ENCODE assay signal across 23 mouse cellular contexts in genomic region chr17:67010136-67010535, GRCm38 (mm10).
DNase-seq lines count a peak whose midpoint lies in the region; ATAC-seq lines count a peak whose summit lies in the region.
"Had no signal": no experiment of that assay in that cellular context is flagged by ENCODE, and none has a peak within 500 bp of the region (broad histone marks: within the 10 kb centered on the region; RNA-seq: fewer than 3 reads in every experiment).

No protein-coding gene starts in this region.

- peak; percentile 77 for ATAC-seq in hindbrain, embryonic 13.5 days (ENCODE audit: low FRiP score)
- no peak for ATAC-seq in hindbrain, embryonic 12.5 days (ENCODE audit: low FRiP score)
- 0 out of 2 replicates have a peak, but pooled peaks have one; percentile 50 for ATAC-seq in neural tube, embryonic 11.5 days (ENCODE audit: insufficient read depth, low FRiP score, low TSS enrichment)
- no peak for ATAC-seq in intestine, embryonic 15.5 days
- ATAC-seq: intestine, postnatal 0 days; liver, embryonic 12.5 days had no signal

- intact Hi-C loops in heart, postnatal 25 days (cut with DNase I) = no loop called here

- WGBS in hindbrain, embryonic 13.5 days = 48% methylated on average over 4 of the region's 4 CpGs
- 62% methylated on average over 4 of the region's 4 CpGs for WGBS in hindbrain, embryonic 12.5 days
- WGBS in neural tube, embryonic 11.5 days = 59% methylated on average over 4 of the region's 4 CpGs
- WGBS in intestine, embryonic 15.5 days = 87% methylated on average over 4 of the region's 4 CpGs

- no peak overlapping the region for H3K4me2 ChIP-seq in hindbrain, embryonic 13.5 days
- no peak overlapping the region for H3K4me2 ChIP-seq in hindbrain, embryonic 12.5 days (replicated peaks)
- no peak overlapping the region for H3K4me2 ChIP-seq in neural tube, embryonic 11.5 days (ENCODE audit: low read depth)
- H3K4me2 ChIP-seq in intestine, embryonic 15.5 days (replicated peaks) = no peak overlapping the region
- H3K4me2 ChIP-seq: heart, embryonic 11.5 days; kidney, embryonic 15.5 days; limb, embryonic 12.5 days; liver, embryonic 12.5 days had no signal

- no peak overlapping the region for H3K9ac ChIP-seq in hindbrain, embryonic 13.5 days
- no peak overlapping the region for H3K9ac ChIP-seq in hindbrain, embryonic 12.5 days
- H3K9ac ChIP-seq in neural tube, embryonic 11.5 days (ENCODE audit: low read length) = no peak overlapping the region
- H3K9ac ChIP-seq in intestine, embryonic 15.5 days = no peak overlapping the region
- H3K9ac ChIP-seq: kidney, embryonic 15.5 days; limb, embryonic 12.5 days; liver, embryonic 12.5 days had no signal

- no peak overlapping the region for H3K4me3 ChIP-seq in hindbrain, embryonic 13.5 days
- no peak overlapping the region for H3K4me3 ChIP-seq in hindbrain, embryonic 12.5 days
- H3K4me3 ChIP-seq in neural tube, embryonic 11.5 days (ENCODE audit: low read depth, low read length) = no peak overlapping the region
- no peak overlapping the region for H3K4me3 ChIP-seq in intestine, embryonic 15.5 days (replicated peaks)
- H3K4me3 ChIP-seq: embryonic facial prominence, embryonic 10.5 days; kidney, embryonic 15.5 days; left cerebral cortex, adult 2 months; limb, embryonic 12.5 days; liver, embryonic 12.5 days had no signal

- DNase-seq in cerebellum, adult 9-10 months = peak; percentile 12
- no peak for DNase-seq in cerebellum, postnatal 25 days
- DNase-seq in neural tube, embryonic 11.5 days (ENCODE audit: low spot score) = no peak
- no peak for DNase-seq in neural tube, embryonic 10.5 days (ENCODE audit: extremely low spot score, low spot score)
- DNase-seq in heart, postnatal 25 days (ENCODE audit: low spot score) = no peak
- DNase-seq: adrenal gland, adult 2 months; gastrocnemius, postnatal 36 days; heart, postnatal 10 days; kidney, postnatal 4 days; layer of hippocampus, adult 9-11 months; lung, adult 2 months; lung, postnatal 36 days; thymus, postnatal 36 days had no signal

- H3K27me3 ChIP-seq in hindbrain, embryonic 13.5 days = no peaks in the 10 kb centered on the region
- H3K27me3 ChIP-seq in hindbrain, embryonic 12.5 days = no peaks in the 10 kb centered on the region
- no peaks in the 10 kb centered on the region for H3K27me3 ChIP-seq in neural tube, embryonic 11.5 days (ENCODE audit: control insufficient read depth, insufficient read depth, low read length)
- no peaks in the 10 kb centered on the region for H3K27me3 ChIP-seq in intestine, embryonic 15.5 days (replicated peaks)
- H3K27me3 ChIP-seq: kidney, embryonic 15.5 days; limb, embryonic 12.5 days; liver, embryonic 12.5 days had no signal

- peaks cover 10% of the 10 kb centered on the region; the same call in 1 of the 2 replicates for H3K4me1 ChIP-seq in hindbrain, embryonic 13.5 days (replicated peaks)
- H3K4me1 ChIP-seq in hindbrain, embryonic 12.5 days = no peaks in the 10 kb centered on the region
- no peaks in the 10 kb centered on the region for H3K4me1 ChIP-seq in neural tube, embryonic 11.5 days (ENCODE audit: control insufficient read depth, insufficient read depth, low read length)
- H3K4me1 ChIP-seq in intestine, embryonic 15.5 days (replicated peaks) = no peaks in the 10 kb centered on the region
- H3K4me1 ChIP-seq: embryonic facial prominence, embryonic 10.5 days; kidney, embryonic 15.5 days; limb, embryonic 12.5 days; liver, embryonic 12.5 days had no signal

- H3K9me3 ChIP-seq in hindbrain, embryonic 13.5 days = no peaks in the 10 kb centered on the region
- H3K9me3 ChIP-seq in hindbrain, embryonic 12.5 days (replicated peaks) = no peaks in the 10 kb centered on the region
- H3K9me3 ChIP-seq in neural tube, embryonic 11.5 days (ENCODE audit: control insufficient read depth, low read length) = no peaks in the 10 kb centered on the region
- no peaks in the 10 kb centered on the region for H3K9me3 ChIP-seq in intestine, embryonic 15.5 days
- H3K9me3 ChIP-seq: embryonic facial prominence, embryonic 10.5 days; limb, embryonic 12.5 days; liver, embryonic 12.5 days had no signal

- H3K27ac ChIP-seq in hindbrain, embryonic 13.5 days = no peak overlapping the region
- no peak overlapping the region for H3K27ac ChIP-seq in hindbrain, embryonic 12.5 days
- H3K27ac ChIP-seq in neural tube, embryonic 11.5 days (ENCODE audit: low read depth, low read length) = no peak overlapping the region
- H3K27ac ChIP-seq in intestine, embryonic 15.5 days = no peak overlapping the region
- H3K27ac ChIP-seq: embryonic facial prominence, embryonic 10.5 days; kidney, embryonic 15.5 days; left cerebral cortex, adult 2 months; limb, embryonic 12.5 days; liver, embryonic 12.5 days had no signal

- no peaks in the 10 kb centered on the region for H3K36me3 ChIP-seq in hindbrain, embryonic 13.5 days
- no peaks in the 10 kb centered on the region for H3K36me3 ChIP-seq in hindbrain, embryonic 12.5 days
- H3K36me3 ChIP-seq in neural tube, embryonic 11.5 days (ENCODE audit: control insufficient read depth, insufficient read depth, low read length) = no peaks in the 10 kb centered on the region
- no peaks in the 10 kb centered on the region for H3K36me3 ChIP-seq in intestine, embryonic 15.5 days
- H3K36me3 ChIP-seq: embryonic facial prominence, embryonic 10.5 days; limb, embryonic 12.5 days; liver, embryonic 12.5 days had no signal

Comparison
In these comparisons a context has a peak if more than half of its experiments do, and no peak if none do; other contexts are left out.
1. ATAC-seq: peak in hindbrain, embryonic 13.5 days (single experiment) and neural tube, embryonic 11.5 days (single experiment); none in hindbrain, embryonic 12.5 days (single experiment) and intestine, embryonic 15.5 days (single experiment).